Mouse (Mus musculus): Measurements from ENCODE around the gene Kiss1r. TPM values are rescaled to one million over a fixed set of nuclear protein-coding genes. Genes with fewer than 3 reads are reported as not detected.

The Kiss1r gene
- 0.73 TPM for total RNA-seq (2023)

DNA sequence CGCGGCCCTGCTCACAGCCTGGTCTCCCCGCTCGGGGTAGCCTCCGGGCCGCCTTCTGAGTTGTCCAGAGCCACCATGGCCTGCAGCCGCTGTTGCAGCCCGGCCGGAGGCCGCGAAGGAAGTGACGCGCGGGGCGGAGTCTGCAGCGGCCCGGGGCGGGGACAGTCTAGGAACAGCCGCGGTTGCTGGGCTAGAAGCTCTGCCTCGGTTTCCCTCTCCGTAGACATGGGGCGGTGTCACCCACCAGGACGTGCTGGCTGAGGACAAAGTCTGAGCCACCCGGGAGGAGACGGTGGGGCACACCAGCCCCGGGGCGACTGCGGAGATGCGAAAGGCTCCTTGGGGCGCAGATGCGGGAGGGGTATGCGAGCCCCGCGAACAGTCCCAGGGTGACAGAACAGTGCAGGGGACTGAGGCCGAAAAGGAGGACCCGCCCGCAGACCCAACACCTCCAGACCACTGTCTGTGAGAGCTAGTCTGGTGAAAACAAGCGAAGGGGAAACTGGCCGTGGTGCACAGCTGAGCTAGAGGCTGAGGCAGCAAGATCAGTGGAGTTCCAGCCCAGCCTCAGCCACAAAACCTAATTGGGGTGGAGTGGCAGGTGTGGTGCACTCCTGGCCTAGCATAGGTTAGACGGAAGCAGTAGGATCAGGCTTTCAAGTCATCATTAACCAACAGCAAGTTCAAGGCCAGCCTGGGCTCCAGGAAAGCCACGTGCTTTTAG is at the start of gene Kiss1r:
Kiss1r (plus strand) TSS at position 164 of the 724 bp plus-strand sequence.

DNA sequence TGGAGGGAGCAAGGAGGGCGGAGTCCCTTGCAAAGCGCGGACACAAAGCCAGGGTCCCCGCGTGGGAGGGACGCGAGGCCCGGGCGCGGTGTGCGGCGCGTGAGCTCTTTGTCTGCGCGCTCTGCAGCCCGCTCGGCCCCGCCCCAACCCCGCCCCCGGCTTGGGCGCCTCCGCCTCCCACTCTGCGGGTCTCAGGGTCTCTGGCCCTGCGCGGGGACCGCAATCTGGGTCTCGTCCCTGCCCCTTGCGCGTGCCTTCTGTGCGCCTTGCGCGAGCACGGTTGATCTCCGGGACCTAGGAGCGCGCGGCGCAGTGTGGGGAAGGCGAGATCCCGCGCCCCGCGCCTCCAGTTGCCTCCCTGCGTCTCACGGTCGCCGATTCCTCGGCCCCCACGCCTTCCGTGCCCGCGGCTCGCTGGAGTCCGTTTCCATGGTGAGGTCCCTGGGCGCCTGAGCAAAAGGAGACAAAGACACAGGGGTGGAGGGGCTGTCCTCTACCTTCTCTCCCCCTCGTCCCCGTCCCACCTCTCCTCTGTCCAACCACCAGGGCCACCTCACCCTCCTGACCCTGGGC is 42.4 kb upstream of the Kiss1r start, which contains the start of the genes Prtn3 and Plppr3:
Prtn3 (plus strand) TSS at position 187 of the 573 bp plus-strand sequence.
Plppr3 (minus strand) TSS at position 345 of the 573 bp plus-strand sequence.

DNA sequence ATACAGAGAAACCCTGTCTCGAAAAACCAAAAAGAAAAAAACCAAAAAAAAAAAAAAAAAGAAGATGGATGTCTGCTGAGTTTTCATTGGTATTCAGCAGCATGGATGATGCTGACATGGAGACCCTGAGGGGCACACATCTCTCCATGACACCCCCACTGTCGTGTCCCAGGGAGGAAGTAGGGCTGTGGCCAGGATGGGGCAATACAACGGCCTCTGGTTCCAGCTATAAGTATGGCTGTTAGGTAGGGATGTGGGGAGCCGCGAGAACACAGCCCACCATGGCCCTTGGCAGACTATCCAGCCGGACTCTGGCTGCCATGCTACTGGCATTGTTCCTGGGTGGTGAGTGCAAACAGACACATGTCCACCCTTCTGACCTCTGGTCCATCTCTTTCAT is 30.7 kb upstream of the Kiss1r start, which contains the start of gene Elane:
Elane (plus strand) TSS at position 194 of the 400 bp plus-strand sequence.

DNA sequence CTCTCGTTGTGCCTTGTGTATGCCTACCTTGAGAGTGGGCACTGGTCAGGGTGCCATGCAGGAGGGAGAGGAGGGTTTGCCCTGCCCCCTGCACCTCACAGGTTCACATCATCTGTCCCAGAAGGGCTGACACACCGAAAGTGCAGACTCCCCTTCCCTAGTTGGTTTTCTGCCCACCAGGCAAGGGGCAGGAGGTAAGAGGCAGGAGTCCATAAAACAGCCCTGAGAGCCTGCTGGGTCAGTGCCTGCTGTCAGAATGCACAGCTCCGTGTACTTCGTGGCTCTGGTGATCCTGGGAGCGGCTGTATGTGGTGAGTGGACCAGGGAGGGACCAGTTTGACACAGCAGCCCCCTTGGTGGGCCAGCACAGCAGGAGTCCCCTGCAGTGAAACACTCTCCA is 26.1 kb upstream of the Kiss1r start, which contains the start of gene Cfd:
Cfd (plus strand) TSS at position 184 of the 400 bp plus-strand sequence.

DNA sequence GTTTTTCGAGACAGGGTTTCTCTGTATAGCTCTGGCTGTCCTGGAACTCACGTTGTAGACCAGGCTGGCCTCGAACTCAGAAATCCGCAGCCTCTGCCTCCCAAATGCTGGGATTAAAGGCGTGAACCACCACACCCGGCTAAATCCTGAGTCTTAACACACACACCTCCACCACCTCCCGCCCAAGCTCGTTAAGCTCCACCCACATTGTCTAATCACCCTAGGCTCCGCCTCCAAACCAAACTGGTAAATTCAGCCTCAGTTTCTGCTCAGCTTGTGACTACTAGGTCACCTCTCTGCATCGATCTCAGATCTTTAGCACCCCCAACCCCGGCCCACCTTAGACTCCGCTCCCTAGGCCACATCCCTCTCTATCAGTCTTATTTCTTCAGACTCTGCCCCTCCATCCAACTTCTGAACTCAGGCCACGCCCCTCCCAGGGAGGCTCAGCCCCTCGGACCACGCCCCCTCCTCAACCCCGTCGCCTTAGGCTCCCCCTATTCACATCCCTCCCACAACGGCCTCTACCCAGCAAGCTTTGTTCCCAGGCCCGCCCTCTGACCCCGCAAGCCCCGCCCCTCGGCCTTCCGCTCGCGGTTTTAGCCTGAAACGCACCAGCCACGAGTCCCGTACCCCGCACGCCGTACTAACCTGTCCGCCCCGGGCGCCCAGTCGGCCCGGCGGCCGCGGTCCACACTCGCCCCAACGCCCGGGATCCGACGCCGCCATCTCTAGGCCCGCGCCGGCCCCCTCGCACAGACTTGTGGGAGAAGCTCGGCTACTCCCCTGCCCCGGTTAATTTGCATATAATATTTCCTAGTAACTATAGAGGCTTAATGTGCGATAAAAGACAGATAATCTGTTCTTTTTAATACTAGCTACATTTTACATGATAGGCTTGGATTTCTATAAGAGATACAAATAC is 8.3 kb upstream of the Kiss1r start, which contains the start of gene Med16:
Med16 (minus strand) TSS at position 757 of the 925 bp plus-strand sequence.

DNA sequence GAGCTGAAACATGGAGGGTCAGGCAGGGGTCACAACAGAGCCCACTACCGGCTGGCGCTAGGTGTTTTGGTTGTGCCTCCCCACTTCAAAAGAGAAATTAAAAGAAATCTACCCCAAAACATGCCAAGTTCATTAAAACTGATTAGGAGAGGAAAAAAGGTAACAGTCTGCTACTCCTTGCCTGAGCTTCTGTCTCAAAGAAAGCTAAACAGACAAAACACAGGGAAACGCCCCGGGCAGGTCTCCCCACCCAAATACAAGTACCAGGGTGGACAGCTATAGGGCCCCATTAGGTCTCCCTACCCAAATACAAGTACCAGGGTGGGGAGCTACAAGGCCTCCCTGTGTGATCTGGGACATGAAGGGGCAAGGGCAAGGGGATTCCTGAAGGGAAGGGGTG is 6.2 kb upstream of the Kiss1r start, which contains the start of gene Gm26602:
Gm26602 (plus strand) TSS at position 301 of the 400 bp plus-strand sequence.

DNA sequence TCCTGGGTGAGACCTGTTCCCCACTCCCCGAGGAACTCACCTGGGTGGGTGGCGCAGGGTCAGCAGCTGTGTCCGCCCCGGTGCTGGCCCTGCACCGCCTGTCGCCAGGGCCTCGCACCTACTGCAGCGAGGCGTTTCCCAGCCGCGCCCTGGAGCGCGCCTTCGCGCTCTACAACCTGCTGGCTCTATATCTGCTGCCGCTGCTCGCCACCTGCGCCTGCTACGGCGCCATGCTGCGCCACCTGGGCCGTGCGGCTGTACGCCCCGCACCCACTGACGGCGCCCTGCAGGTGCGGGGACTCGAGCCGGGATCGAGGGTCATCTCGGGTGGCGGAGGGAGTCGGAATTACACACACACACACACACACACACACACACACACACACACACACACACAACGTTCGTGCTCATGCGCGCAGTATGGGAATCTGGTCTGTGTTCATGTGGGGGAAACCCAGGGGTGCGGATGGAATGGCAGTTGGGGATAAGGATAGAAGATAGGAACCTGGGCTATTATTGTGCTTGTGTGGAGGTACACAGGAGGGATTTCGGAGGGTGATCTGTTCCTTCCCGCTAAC is 4.3 kb downstream of the Kiss1r start, which contains the start of gene R3hdm4:
R3hdm4 (minus strand) TSS at position 251 of the 578 bp plus-strand sequence.

DNA sequence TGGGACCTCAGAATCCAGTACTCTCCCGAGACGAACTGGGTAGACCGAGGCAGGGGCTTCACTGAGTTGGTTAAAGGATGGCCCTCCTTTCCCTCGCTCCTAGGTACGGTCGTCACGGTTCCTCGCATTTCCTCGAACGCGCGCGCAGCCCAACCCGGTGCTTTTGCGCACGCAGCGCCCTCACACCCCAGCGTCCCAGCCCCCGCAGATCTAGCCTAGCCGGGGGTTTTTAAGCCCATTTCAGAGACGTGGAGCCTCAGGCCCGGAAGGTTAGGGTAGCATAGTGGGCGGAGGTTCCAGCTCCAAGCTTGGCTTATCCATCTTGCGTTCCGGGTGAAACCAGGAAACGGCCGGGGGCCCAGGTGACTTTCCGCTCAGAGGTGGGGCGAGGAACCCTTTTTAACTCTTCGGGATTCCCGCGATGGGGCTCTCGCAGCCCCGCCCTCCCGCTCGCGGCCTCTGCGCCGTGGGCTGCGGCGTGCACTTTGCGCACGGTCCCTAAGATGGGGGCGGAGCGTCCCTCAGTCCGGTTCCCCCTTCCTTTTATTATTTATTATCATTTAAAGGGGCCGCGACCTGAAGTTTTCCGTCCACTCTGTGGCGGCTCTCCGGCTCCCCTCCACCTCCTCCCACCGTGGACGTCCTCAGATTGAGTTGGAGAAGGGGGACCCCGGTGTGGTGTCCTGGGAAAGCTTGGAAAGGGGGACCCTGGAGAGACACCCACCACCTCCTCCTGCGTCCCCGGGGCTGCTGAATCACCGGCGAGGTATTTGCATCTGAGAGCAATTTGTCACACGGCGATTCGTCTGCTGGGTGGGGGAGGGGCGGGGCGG is 9.9 kb downstream of the Kiss1r start, which contains the start of gene Arid3a:
Arid3a (plus strand) TSS at position 553 of the 833 bp plus-strand sequence.

DNA sequence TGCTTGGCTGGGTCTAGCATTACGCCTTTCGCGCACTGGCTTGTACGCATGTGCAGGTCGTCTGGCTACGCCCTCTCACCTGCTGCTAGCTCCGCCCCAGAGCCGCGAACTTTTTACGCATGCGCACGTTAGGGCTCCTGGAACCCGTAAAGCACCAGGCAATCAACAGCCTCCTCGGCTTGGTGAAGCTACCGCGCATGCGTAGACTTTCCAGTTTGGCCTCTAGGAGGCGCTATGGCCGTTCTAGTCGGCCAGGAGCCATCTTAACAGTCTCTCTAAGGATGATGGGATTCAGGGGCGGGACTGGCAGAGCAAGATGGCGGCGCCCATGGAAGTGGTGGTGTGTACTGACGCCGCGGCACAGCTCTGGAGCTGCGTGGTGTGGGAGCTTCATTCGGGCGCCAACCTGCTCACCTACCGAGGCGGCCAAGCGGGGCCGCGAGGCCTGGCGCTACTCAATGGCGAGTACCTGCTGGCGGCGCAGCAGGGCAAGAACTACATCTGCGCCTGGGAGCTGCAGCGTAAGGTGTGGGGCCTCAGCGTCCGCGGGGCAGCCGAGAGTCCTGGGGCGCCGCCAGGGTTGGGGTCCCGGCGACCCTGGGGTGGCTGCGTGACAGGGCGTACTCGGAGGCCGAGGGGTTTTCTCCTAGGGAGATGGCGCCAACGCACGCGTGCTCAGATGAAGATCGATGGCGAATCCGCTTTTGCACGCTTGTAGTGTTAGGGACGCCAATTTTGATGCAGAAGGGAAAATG is 43.3 kb downstream of the Kiss1r start, which contains the start of gene Wdr18:
Wdr18 (plus strand) TSS at position 306 of the 755 bp plus-strand sequence.

DNA sequence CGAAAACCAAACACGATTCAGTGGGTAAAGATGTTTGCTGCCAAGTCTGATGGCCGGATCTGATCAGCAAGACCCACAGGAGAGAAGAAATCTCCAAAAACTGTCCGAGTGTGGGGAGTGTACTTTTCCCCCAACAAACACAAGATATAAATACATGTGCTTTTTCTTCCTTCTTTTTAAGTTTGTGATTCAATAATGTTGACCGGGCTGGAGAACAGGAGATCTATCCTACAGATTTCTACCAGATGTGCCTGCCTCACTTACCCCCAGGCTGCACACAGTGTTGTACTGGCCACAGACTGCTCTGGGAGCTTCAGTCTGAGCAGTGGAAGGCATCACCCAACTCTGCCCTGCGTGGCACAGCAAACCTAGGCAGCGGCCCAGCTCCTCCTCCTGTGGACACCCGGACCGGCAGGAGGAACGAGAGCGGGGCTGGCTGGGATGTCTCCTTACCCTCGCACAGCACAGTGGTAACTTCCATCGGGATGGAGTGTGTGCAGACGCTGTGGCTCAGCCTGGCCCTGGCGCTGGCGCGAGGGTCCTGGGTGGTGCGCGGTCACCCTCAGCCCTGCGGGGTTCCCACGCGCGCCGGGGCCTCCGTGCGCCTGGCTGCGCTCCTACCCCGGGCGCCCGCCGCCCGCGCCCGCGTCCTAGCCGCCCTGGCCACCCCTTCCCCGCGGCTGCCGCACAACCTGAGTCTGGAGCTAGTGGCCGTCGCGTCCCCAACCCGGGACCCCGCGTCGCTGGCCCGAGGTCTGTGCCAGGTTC is 53.8 kb downstream of the Kiss1r start, which contains the start of gene Grin3b:
Grin3b (plus strand) TSS at position 301 of the 768 bp plus-strand sequence.

Other genes starting within 250 kb of the Kiss1r start
- 16.9 TPM for gene Tpgs1, start 247.6 kb upstream of the Kiss1r start, total RNA-seq (2023)
- gene Cdc34, start 234.8 kb upstream of the Kiss1r start, total RNA-seq (2023) = 74.7 TPM
- gene Gzmm, start 228.0 kb upstream of the Kiss1r start, total RNA-seq (2023) = 3.1 TPM
- 108 TPM for gene Bsg, start 212.5 kb upstream of the Kiss1r start, total RNA-seq (2023)
- not detected for gene Hcn2, start 200.3 kb upstream of the Kiss1r start, total RNA-seq (2023)
- gene Polrmt, start 170.4 kb upstream of the Kiss1r start, total RNA-seq (2023) = 71.2 TPM
- not detected for gene Fgf22, start 161.9 kb upstream of the Kiss1r start, total RNA-seq (2023)
- 62.8 TPM for gene Rnf126, start 150.0 kb upstream of the Kiss1r start, total RNA-seq (2023)
- 1.1 TPM for gene Fstl3, start 139.7 kb upstream of the Kiss1r start, total RNA-seq (2023)
- not detected for gene Prss57, start 126.0 kb upstream of the Kiss1r start, total RNA-seq (2023)
- 5.8 TPM for gene Palm, start 123.4 kb upstream of the Kiss1r start, total RNA-seq (2023)
- gene Misp, start 96.0 kb upstream of the Kiss1r start, total RNA-seq (2023) = not detected
- gene Ptbp1, start 62.5 kb upstream of the Kiss1r start, total RNA-seq (2023) = 606 TPM
- not detected for gene Prtn3, start 42.5 kb upstream of the Kiss1r start, total RNA-seq (2023)
- gene Plppr3, start 42.3 kb upstream of the Kiss1r start, total RNA-seq (2023) = not detected
- gene Elane, start 30.7 kb upstream of the Kiss1r start, total RNA-seq (2023) = not detected
- gene Cfd, start 26.1 kb upstream of the Kiss1r start, total RNA-seq (2023) = not detected
- gene Med16, start 8.0 kb upstream of the Kiss1r start, total RNA-seq (2023) = 61.6 TPM
- gene Gm26602, start 6.1 kb upstream of the Kiss1r start, total RNA-seq (2023) = not detected
- gene R3hdm4, start 4.2 kb downstream of the Kiss1r start, total RNA-seq (2023) = 102 TPM
- gene Arid3a, start 10.1 kb downstream of the Kiss1r start, total RNA-seq (2023) = 7.3 TPM
- gene Wdr18, start 43.2 kb downstream of the Kiss1r start, total RNA-seq (2023) = 48.8 TPM
- gene Grin3b, start 53.7 kb downstream of the Kiss1r start, total RNA-seq (2023) = 0.58 TPM
- gene Tmem259, start 67.4 kb downstream of the Kiss1r start, total RNA-seq (2023) = 142 TPM
- 499 TPM for gene Cnn2, start 71.6 kb downstream of the Kiss1r start, total RNA-seq (2023)
- gene Abca7, start 79.5 kb downstream of the Kiss1r start, total RNA-seq (2023) = 82.9 TPM
- 806 TPM for gene Arhgap45, start 99.7 kb downstream of the Kiss1r start, total RNA-seq (2023)
- gene Polr2e, start 122.8 kb downstream of the Kiss1r start, total RNA-seq (2023) = 68.7 TPM
- gene Gpx4, start 130.2 kb downstream of the Kiss1r start, total RNA-seq (2023) = 131 TPM
- gene Sbno2, start 188.6 kb downstream of the Kiss1r start, total RNA-seq (2023) = 99.0 TPM
- gene Stk11, start 198.8 kb downstream of the Kiss1r start, total RNA-seq (2023) = 128 TPM
- gene Atp5d, start 221.7 kb downstream of the Kiss1r start, total RNA-seq (2023) = 159 TPM
- 24.5 TPM for gene Cbarp, start 223.9 kb downstream of the Kiss1r start, total RNA-seq (2023)
- gene Midn, start 231.3 kb downstream of the Kiss1r start, total RNA-seq (2023) = 121 TPM
- 211 TPM for gene Cirbp, start 249.0 kb downstream of the Kiss1r start, total RNA-seq (2023)